Mouse (Mus musculus) left cerebral cortex, postnatal 4 days (tissue): Measurements from ENCODE around the gene Enox1. TPM values are rescaled to one million over a fixed set of nuclear protein-coding genes. Genes with fewer than 3 reads are reported as not detected.
"Not testable (repeated sequence)": the region's sequence is repeated elsewhere in the genome, so short reads cannot be mapped to it uniquely, and the experiment has no call there.

Source experiments
- DNase-seq: peaks from one replicate; pipeline ENCODE4 v3.0.0-alpha.2; 2022
- intact Hi-C: fragments of 180-260 bp; cut with DNase I; formaldehyde crosslinking; loops from one replicate; pipeline ENCODE4 v1.15.1; 2025
- total RNA-seq, 2 experiments: library from RNA; stranded (reverse); gene quantifications; 2 replicates each; pipeline ENCODE4 v1.2.3; 2021

The Enox1 gene
- 10 to 100 TPM; 67.2 to 73.5 TPM for total RNA-seq

GRCm38 (mm10) chr14:77156222-77156910 lies at the start of gene Enox1:
Enox1 (plus strand) TSS chr14:77156763.
- intact Hi-C loops, result loop anchor here (10.0 kb wide), 1 partner anchor 288 kb away; no protein-coding TSS in a partner anchor
- DNase-seq, result peak; percentile 95

- intact Hi-C loops, result not testable (repeated sequence)
- peak; percentile 17 for DNase-seq
Measured at GRCm38 (mm10) chr14:77110622-77111021, 45.9 kb upstream of the Enox1 start.

- intact Hi-C loops, result no loop called here
- no peak for DNase-seq
Measured at GRCm38 (mm10) chr14:77130612-77131011, 26.0 kb upstream of the Enox1 start.

- DNase-seq, result no peak
- intact Hi-C loops, result no loop called here
Measured at GRCm38 (mm10) chr14:77136936-77137335, 19.6 kb upstream of the Enox1 start.

GRCm38 (mm10) chr14:77141324-77142282 lies 15.0 kb upstream of the Enox1 start:
- DNase-seq, result peak; percentile 89
- intact Hi-C loops, result loop anchor here (5.0 to 10.0 kb wide), 4 partner anchors 701 to 1341 kb away; no protein-coding TSS in a partner anchor

- intact Hi-C loops, result loop anchor here (10.0 kb wide), 1 partner anchor 780 kb away; no protein-coding TSS in a partner anchor
- no peak for DNase-seq
Measured at GRCm38 (mm10) chr14:77145103-77145502, 11.5 kb upstream of the Enox1 start.

GRCm38 (mm10) chr14:77147635-77148034 lies 8.9 kb upstream of the Enox1 start:
- intact Hi-C loops, result loop anchor here (10.0 kb wide), 1 partner anchor 777 kb away; no protein-coding TSS in a partner anchor

GRCm38 (mm10) chr14:77150556-77150955 lies 6.0 kb upstream of the Enox1 start:
- intact Hi-C loops, result loop anchor here (10.0 kb wide), 1 partner anchor 294 kb away; no protein-coding TSS in a partner anchor
- no peak for DNase-seq

More at GRCm38 (mm10) chr14:77147635-77148034, 8.9 kb upstream of the Enox1 start:
- DNase-seq, result no peak

GRCm38 (mm10) chr14:77151431-77151830 lies 5.1 kb upstream of the Enox1 start:
- no peak for DNase-seq
- intact Hi-C loops, result loop anchor here (10.0 kb wide), 1 partner anchor 293 kb away; no protein-coding TSS in a partner anchor

- DNase-seq, result peak; percentile 45
Measured at GRCm38 (mm10) chr14:77156911-77157504, 445 bp downstream of the Enox1 start.

GRCm38 (mm10) chr14:77157505-77157911 lies 945 bp downstream of the Enox1 start:
- intact Hi-C loops, result loop anchor here (10.0 kb wide), 1 partner anchor 287 kb away; no protein-coding TSS in a partner anchor
- DNase-seq, result peak; percentile 95

More at GRCm38 (mm10) chr14:77156911-77157504, 445 bp downstream of the Enox1 start:
- intact Hi-C loops, result loop anchor here (10.0 kb wide), 1 partner anchor 288 kb away; no protein-coding TSS in a partner anchor

- DNase-seq, result no peak
- intact Hi-C loops, result loop anchor here (10.0 kb wide), 1 partner anchor 285 kb away; no protein-coding TSS in a partner anchor
Measured at GRCm38 (mm10) chr14:77159397-77159796, 2.8 kb downstream of the Enox1 start.

GRCm38 (mm10) chr14:77162496-77162895 lies 5.9 kb downstream of the Enox1 start:
- peak; percentile 68 for DNase-seq
- intact Hi-C loops, result no loop called here

- intact Hi-C loops, result no loop called here
- peak; percentile 86 for DNase-seq
Measured at GRCm38 (mm10) chr14:77164396-77164795, 7.8 kb downstream of the Enox1 start.

- intact Hi-C loops, result no loop called here
- DNase-seq, result no peak
Measured at GRCm38 (mm10) chr14:77168161-77168560, 11.6 kb downstream of the Enox1 start.

GRCm38 (mm10) chr14:77174491-77174890 lies 17.9 kb downstream of the Enox1 start:
- DNase-seq, result peak; percentile 93
- intact Hi-C loops, result no loop called here

- DNase-seq, result peak; percentile 32
- intact Hi-C loops, result no loop called here
Measured at GRCm38 (mm10) chr14:77174931-77175330, 18.4 kb downstream of the Enox1 start.

GRCm38 (mm10) chr14:77180241-77180640 lies 23.7 kb downstream of the Enox1 start:
- peak; percentile 64 for DNase-seq

GRCm38 (mm10) chr14:77180753-77181374 lies 24.3 kb downstream of the Enox1 start:
- DNase-seq, result no peak
- intact Hi-C loops, result no loop called here

More at GRCm38 (mm10) chr14:77180241-77180640, 23.7 kb downstream of the Enox1 start:
- intact Hi-C loops, result no loop called here

- DNase-seq, result no peak
- intact Hi-C loops, result no loop called here
Measured at GRCm38 (mm10) chr14:77183491-77183890, 26.9 kb downstream of the Enox1 start.
